Mouse (Mus musculus) mouse embryonic stem cell (cell line): Measurements from ENCODE around the gene Srrm4.
"Not testable (repeated sequence)": the region's sequence is repeated elsewhere in the genome, so short reads cannot be mapped to it uniquely, and the experiment has no call there.

Experiments
- in situ Hi-C, 2 experiments: fragments of 300-500 bp; cut with MboI; formaldehyde crosslinking; loops; 1 replicate in 1 of 2; 3 replicates in 1 of 2; pipeline ENCODE4 v1.14.3; 2019 to 2020; ENCODE audit warnings: low sequenced_read_pairs in 2 of 2, low pct_unique_long_range_greater_than_20kb in 1 of 2, mixed read lengths in 1 of 2; ENCODE audit not compliant: unreplicated experiment in 1 of 2

The Srrm4 gene

DNA sequence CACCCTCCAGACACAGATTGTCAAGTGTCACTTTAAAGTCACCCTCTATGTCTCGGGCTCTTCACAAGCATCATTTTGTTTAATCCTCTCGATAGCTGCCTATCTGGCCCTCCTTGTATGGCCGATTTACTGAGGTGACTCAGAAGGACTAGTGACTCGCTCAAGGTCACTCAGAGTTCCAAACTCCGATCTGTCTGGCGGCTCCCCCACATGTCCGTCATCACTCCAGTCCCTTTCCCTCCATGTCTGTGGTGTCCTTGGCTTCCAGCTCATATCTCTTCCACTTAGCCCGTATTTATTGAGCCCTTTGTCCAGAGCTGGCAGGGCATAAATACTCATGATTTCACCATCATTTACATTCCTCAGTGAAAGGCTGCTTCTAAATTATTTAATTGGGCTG lies 140.7 kb downstream of the Srrm4 start:
- in situ Hi-C loops: no loop called here

DNA sequence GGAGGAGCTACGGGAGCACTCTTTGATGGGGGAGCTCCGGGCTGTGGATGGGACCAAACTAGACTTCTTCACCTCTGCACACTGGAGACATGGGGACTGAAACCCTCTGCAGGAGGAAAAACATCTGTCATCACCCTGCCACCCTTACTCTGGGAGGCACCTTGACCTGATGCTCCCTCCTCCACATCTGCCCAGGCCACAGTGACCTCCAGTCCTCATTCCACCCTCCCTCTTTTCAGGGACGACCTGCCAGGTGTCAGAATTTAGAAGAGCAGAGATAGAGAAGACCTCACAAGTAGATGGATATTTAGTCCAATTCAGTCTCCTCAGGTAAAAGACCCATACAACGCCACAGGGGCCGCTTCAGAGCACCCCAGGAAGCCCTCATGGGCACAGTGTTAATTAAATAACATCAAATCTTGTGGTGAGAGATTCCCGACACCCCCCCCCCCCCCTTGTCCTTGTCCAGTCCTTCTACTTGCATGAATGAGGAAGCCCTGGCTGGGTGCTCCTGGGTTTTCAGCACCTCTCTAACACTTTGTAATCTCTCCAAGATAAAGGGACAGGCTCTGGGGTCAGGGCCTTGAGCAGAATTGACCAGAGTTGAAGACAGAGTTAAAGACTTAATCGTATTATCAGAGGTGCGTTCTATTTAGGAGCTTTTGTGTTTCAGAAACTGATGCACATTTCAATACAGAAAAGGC lies 141.9 kb downstream of the Srrm4 start:
- in situ Hi-C loops: no loop called here

- in situ Hi-C loops: no loop called here
These were observed 143.0 kb downstream of the Srrm4 start for GRCm38 (mm10) chr5:116448409-116449191.

DNA sequence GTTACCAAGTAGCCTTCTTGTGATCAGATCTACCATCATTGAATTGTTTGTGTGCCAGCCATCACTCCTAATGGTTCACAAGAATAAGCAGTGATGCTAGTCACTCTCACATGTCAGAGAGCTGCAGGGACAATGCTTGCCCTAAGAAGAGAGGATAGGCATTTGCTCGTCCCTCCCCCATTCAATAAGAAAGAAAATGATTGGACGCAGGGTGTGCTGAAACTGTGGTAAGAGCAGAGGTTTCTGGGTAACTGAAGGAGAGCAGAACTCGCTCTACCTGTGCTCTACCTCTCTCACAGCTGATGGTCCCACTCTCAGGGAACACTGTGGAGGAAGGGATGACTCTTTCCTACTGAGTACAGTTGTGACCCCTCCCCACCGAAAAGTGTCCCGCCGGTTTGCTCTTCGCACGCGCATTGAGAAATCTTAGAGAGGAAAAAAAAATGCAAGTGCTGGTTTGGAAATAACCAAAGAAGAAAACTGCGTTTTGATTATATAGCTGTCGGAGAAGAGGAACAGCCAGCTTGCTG lies 143.7 kb downstream of the Srrm4 start:
- in situ Hi-C loops: no loop called here

DNA sequence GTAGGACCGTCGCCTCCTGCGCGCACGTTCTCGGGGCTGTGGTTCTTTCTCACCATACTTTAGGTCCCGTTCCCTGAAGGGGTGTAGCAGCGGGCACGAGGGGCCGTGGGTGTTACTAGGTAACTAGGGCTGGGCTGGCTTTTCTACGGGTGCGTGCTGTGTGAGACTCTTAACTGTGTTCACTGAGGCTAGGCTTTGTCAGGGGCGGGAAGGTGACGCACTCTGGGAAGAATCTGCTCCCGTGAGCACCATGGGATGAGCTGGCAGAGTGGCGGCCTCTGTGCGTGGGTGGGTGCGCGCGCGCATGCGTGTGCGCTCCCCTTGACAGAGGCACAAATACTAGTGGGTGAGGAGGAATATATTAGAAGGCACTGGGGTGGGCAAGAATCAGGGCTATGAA lies 145.1 kb downstream of the Srrm4 start:
- in situ Hi-C loops: no loop called here

DNA sequence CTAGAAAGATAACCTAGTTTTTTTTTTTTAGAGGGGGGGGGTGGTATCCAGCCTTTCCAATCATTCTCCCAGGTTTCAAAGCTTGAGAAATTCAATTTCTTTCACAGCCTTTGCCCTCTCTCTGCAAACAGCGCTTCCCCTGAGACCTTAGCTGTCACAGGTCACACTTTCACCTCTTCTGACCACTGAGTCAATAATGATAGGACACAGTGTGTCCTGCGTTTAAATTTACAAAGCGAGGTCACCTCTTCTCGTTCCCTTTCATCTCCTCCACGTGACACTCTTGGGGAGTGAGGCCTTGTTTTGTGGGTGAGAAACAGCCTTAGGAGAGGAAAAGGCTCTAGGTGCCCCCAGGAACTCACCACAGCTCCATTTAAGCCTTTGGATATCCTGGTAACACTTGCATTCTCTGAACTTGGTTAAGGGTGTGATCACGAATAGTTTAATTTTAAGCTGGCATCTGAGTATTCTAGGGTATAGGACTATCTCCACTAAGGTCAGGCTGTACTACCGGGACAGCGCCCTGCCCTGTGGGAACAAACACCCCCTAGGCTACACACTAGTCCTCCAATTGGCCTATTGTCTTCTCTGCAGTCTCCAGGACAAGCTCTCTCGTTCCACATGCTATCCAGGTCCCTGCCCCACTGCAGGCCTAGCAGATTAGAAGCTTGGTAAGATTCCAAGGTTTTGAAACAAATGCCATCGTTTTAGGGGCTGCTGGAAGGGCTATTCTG lies 145.8 kb downstream of the Srrm4 start:
- in situ Hi-C loops: no loop called here

GRCm38 (mm10) chr5:116444517-116444916 lies 147.1 kb downstream of the Srrm4 start:
- in situ Hi-C loops: no loop called here

DNA sequence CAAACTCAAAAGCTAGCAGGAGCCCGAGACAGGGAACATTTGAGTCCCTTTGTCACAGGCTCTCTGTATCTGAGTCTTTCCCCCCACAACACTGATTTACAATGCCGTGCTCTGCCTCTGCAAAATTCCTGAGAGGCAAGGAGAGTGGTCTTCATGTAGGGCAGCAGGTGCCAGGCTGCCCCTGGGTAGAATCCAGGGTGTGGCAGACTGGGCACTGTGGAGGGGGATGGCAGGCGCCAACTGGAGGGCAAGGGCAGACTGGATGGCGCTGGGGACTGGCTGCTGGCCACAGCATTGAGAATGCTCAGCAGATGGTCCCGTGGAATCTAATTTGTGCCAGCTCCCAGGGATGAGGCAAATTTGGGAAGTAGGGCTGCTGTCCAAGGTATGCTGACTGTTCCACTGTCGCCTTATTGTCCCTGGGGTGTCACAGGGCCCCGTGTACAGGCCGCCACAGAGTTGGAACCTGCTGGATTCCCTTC lies 148.1 kb downstream of the Srrm4 start:
- in situ Hi-C loops: no loop called here

DNA sequence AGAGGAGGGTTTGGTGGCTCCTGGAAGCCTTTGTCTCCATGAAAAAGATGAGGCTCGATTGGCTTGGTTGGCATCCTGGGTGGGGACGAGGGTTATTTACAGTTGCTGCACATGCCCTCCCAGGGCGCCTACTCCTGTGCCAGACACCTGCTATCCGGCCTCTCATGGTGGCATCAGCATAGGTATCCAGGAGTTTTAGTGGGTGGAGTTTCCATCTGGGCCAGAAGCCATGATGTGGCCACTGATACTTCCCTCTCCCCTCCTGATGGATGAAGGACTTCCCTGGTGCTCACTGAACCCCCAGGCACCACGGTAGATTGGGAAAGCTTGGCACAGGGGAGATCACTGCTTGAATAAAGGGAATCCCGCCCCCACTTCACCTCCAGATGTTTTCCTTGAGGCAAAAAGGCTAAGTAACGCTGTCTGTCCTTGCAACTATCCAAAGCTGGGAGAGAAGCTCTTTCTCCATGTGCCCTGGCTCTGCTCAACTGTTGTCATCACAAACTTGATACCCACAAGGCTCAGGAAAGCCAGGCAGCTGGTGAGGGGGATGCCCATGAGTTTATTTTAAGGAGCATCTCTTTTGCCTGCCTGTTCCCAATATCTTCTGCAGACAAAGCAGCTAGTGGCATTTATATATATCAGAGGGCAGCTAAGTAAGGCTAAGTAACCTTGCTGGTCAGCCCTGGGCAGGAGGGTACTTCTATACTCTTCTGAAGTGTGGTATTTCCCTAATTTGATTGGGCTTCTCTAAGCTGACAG lies 148.7 kb downstream of the Srrm4 start:
- in situ Hi-C loops: no loop called here

- in situ Hi-C loops: no loop called here
These were observed 151.4 kb downstream of the Srrm4 start for GRCm38 (mm10) chr5:116440251-116440650.

DNA sequence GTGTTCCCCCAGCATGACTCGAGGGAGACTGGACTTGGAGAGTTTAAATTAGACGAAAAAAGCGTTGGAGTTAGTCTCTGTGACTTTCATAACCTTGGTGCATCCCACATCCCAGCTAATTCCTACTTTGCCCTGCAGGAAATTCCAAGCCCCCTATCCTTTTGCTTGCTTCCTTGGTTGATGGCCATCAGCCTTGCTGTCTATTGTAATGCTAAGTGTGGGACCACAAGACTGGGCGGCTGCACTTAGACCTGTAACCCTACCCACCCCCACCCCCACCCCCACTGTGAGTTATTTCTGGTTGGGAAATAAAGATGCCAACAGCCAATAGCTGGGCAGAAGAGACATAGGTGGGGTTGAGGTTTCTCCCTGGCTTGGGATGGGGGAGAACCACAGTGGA lies 153.3 kb downstream of the Srrm4 start:
- in situ Hi-C loops: no loop called here

GRCm38 (mm10) chr5:116436117-116436516 lies 155.5 kb downstream of the Srrm4 start:
- in situ Hi-C loops: no loop called here

DNA sequence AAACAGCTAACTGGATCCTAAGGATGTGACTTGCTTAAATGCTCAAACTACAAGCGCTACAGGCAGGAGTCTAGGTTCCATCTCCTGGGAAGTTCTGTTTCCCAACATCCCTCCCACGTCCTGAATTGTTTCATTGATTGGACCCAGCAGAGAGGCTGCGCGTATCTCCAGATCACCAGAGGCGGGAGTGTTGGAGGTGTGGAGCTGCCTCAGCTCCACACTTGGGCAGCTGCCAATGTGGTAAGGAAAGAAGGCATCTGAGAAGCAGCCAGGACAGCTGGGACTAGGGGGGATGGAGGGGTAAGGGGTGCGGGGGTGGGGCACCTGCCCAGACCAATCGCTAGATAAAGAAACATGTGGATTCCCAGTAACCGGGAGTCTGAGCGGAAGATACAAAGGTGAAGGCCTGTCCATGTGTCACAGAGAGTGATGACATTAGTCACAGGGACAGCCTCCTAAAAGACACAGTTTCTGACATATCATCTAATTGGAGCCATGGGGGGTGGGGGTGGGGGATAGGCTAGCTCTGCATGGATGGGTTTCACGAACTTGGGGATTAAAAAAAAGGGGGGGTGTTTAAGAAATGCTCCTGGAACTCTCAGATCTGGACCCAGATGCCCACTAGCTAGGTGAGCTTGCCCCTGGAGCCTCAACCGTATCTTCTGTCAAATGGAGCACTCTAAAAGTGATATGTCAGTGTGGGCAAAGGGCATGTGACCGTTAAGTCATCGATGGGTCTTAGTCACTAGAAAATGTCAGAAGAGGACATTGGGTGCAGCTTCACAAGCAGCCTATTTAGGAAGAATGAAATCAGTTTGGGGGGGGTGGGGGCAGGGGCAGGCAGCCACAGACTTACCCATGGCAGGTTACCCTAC lies 156.4 kb downstream of the Srrm4 start:
- in situ Hi-C loops: no loop called here

GRCm38 (mm10) chr5:116432871-116433270 lies 158.7 kb downstream of the Srrm4 start:
- in situ Hi-C loops: no loop called here

DNA sequence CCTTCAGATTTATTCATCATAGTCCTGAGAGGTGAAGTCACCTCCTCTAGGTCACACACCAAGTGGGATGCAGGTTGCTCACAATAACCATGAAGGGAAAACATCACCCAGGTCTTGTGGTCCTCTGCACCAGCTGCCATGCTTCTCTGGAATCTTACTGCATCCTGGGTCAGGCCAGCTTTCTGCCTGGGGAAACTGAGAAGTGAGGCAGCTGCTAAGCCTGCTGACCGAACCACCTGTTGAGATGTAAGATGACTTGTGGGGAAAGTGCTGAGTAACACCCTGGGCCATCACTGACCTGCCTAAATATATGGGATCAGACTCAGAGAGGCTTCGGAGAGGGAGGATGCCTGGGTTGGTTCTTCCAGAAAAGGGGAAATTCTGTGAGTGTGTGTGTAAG lies 164.9 kb downstream of the Srrm4 start:
- in situ Hi-C loops: no loop called here

GRCm38 (mm10) chr5:116425709-116426108 lies 165.9 kb downstream of the Srrm4 start:
- in situ Hi-C loops: not testable (repeated sequence)

DNA sequence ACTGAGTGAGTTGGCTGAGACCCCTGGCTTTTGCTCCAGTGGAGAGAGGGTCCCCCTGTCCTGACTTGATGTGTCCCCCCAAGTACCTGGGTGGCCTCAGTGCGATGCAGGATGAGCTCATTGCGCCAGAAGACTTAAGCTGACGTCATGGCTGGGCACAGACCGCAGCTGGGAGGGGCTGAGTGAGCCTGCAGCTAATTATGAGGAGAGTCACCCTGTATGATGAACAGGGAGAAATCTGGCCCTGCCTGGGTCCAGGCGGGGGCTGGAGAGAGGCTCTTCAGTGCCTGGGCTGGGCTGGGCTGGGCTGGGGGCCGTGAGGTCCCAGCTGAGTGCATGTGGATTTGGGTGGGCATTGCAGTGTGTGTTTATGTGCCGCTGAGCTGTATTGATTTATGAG lies 166.3 kb downstream of the Srrm4 start:
- in situ Hi-C loops: no loop called here

DNA sequence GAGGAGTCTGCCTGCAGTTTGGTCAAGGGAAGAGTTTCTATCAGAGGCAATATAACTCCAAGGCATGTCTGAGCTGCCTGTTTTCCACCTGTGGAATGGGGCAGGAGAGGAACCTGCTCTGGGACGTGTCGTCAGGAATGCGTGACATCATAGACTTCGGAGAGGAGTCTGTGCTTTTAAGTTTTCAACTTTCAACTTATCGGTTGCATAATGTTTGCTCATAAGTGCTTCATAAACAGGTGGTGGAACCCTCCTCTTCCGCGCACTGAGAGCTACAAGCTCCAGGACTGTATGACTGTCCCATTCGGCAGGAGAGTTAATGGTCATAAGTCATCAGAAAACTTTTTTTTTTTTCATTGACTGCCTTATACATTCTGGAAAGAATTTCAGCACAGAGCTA lies 167.9 kb downstream of the Srrm4 start:
- in situ Hi-C loops: no loop called here
